Mouse (Mus musculus) MEL (cell line): ENCODE data around the gene Atf7ip. TPM values are rescaled to one million over a fixed set of nuclear protein-coding genes. Genes with fewer than 3 reads are reported as not detected.

Source experiments
- DNase-seq: peaks from one replicate; pipeline ENCODE4 v3.0.0; 2011; ENCODE audit warnings: low read depth, low spot score
- H3K27ac ChIP-seq: 2 replicates; pipeline ENCODE4 v1.5.1; 2012; ENCODE audit warnings: low read depth, mild to moderate bottlenecking, control low read depth, low read length, moderate library complexity; ENCODE audit not compliant: control insufficient read depth
- H3K27me3 ChIP-seq, 2 experiments: fragments of 150-350 bp in 1 of 2; sonication (generic) in 1 of 2; 2 replicates each; pipeline ENCODE4 v1.6.1; 2012; ENCODE audit warnings: low read length in 2 of 2, mild to moderate bottlenecking in 2 of 2, improper control_type of control experiment in 1 of 2, moderate library complexity in 1 of 2; ENCODE audit not compliant: insufficient read depth in 2 of 2, control insufficient read depth in 1 of 2
- H3K36me3 ChIP-seq, 2 experiments: 2 replicates each; pipeline ENCODE4 v1.6.1; 2012 to 2014; ENCODE audit warnings: low read length in 2 of 2, improper control_type of control experiment in 1 of 2, inconsistent platforms in 1 of 2, mild to moderate bottlenecking in 1 of 2; ENCODE audit not compliant: insufficient read depth in 2 of 2, control insufficient read depth in 1 of 2
- H3K4me1 ChIP-seq, 2 experiments: fragments of 150-350 bp in 1 of 2; sonication (generic) in 1 of 2; 2 replicates each; pipeline ENCODE4 v1.6.1; 2012; ENCODE audit warnings: low read length in 2 of 2, improper control_type of control experiment in 1 of 2, mild to moderate bottlenecking in 1 of 2; ENCODE audit not compliant: insufficient read depth in 2 of 2, control insufficient read depth in 1 of 2
- H3K4me3 ChIP-seq, 2 experiments: fragments of 150-350 bp in 1 of 2; sonication (generic) in 1 of 2; 2 replicates each; pipeline ENCODE4 v1.5.1; 2012; ENCODE audit warnings: low read depth in 2 of 2, low read length in 2 of 2, mild to moderate bottlenecking in 2 of 2, moderate library complexity in 2 of 2, control low read depth in 1 of 2, improper control_type of control experiment in 1 of 2; ENCODE audit not compliant: control insufficient read depth in 1 of 2, insufficient read depth in 1 of 2
- H3K79me2 ChIP-seq: 2 replicates; pipeline ENCODE4 v1.6.1; 2012; ENCODE audit warnings: mild to moderate bottlenecking, low read length, moderate library complexity; ENCODE audit not compliant: control insufficient read depth, poor library complexity, insufficient read depth
- H3K9ac ChIP-seq: 2 replicates; pipeline ENCODE4 v1.6.1; 2012; ENCODE audit warnings: low read depth, mild to moderate bottlenecking, control low read depth, low read length, moderate library complexity; ENCODE audit not compliant: control insufficient read depth, poor library complexity, severe bottlenecking
- H3K9me3 ChIP-seq: fragments of 150-350 bp; sonication (generic); replicated peaks from 2 replicates; pipeline ENCODE4 v1.6.1; 2012; ENCODE audit warnings: mild to moderate bottlenecking, low read length, improper control_type of control experiment, moderate library complexity; ENCODE audit not compliant: insufficient read depth
- BHLHE40 ChIP-seq: IDR thresholded peaks from 2 replicates; pipeline ENCODE4 v1.6.1; 2012; ENCODE audit warnings: low read depth, mild to moderate bottlenecking, inconsistent platforms, low read length, improper control_type of control experiment, borderline replicate concordance
- CHD1 ChIP-seq: IDR thresholded peaks from 2 replicates; pipeline ENCODE4 v1.6.1; 2012; ENCODE audit warnings: low read depth, mild to moderate bottlenecking, inconsistent platforms, low read length, improper control_type of control experiment
- CTCF ChIP-seq, 3 experiments: IDR thresholded peaks in 2 of 3; conservative IDR thresholded peaks in 1 of 3; 2 replicates each; pipeline ENCODE4 v1.5.1; 2011 to 2012; ENCODE audit warnings: low read length in 3 of 3, low read depth in 2 of 3, mild to moderate bottlenecking in 2 of 3, improper control_type of control experiment in 1 of 3, inconsistent platforms in 1 of 3, mixed read lengths in 1 of 3, moderate library complexity in 1 of 3; ENCODE audit not compliant: control insufficient read depth in 1 of 3, insufficient read depth in 1 of 3, poor library complexity in 1 of 3, severe bottlenecking in 1 of 3
- ELF1 ChIP-seq: IDR thresholded peaks from 2 replicates; pipeline ENCODE4 v1.6.1; 2014; ENCODE audit warnings: low read depth, mild to moderate bottlenecking, inconsistent platforms, low read length, improper control_type of control experiment, moderate library complexity
- EP300 ChIP-seq, 2 experiments: IDR thresholded peaks; 2 replicates each; pipeline ENCODE4 v1.6.1; 2011; ENCODE audit warnings: improper control_type of control experiment in 2 of 2, low read length in 2 of 2, low read depth in 1 of 2, mild to moderate bottlenecking in 1 of 2
- ETS1 ChIP-seq: IDR thresholded peaks from 2 replicates; pipeline ENCODE4 v1.6.1; 2012; ENCODE audit warnings: low read depth, mild to moderate bottlenecking, inconsistent platforms, low read length, improper control_type of control experiment, moderate library complexity
- GABPA ChIP-seq: IDR thresholded peaks from 2 replicates; pipeline ENCODE4 v1.6.1; 2012; ENCODE audit warnings: low read depth, mild to moderate bottlenecking, inconsistent platforms, low read length, improper control_type of control experiment, moderate library complexity
- GATA1 ChIP-seq: IDR thresholded peaks from 2 replicates; pipeline ENCODE4 v1.6.1; 2011; ENCODE audit warnings: low read depth, low read length, improper control_type of control experiment
- JUND ChIP-seq: IDR thresholded peaks from 2 replicates; pipeline ENCODE4 v1.6.1; 2011; ENCODE audit warnings: low read depth, mild to moderate bottlenecking, improper control_type of control experiment, low read length
- KAT2A ChIP-seq: conservative IDR thresholded peaks from 2 replicates; pipeline ENCODE4 v1.6.1; 2012; ENCODE audit warnings: low read depth, low read length, improper control_type of control experiment, inconsistent platforms
- MAFK ChIP-seq: IDR thresholded peaks from 2 replicates; pipeline ENCODE4 v1.6.1; 2011; ENCODE audit warnings: low read depth, mild to moderate bottlenecking, low read length, improper control_type of control experiment, borderline replicate concordance
- MAX ChIP-seq: IDR thresholded peaks from 2 replicates; pipeline ENCODE4 v1.6.1; 2011; ENCODE audit warnings: low read length, improper control_type of control experiment
- MAZ ChIP-seq: IDR thresholded peaks from 2 replicates; pipeline ENCODE4 v1.6.1; 2012; ENCODE audit warnings: low read depth, mild to moderate bottlenecking, inconsistent platforms, low read length, improper control_type of control experiment
- MEF2A ChIP-seq: IDR thresholded peaks from 2 replicates; pipeline ENCODE4 v1.6.1; 2014; ENCODE audit warnings: low read depth, mild to moderate bottlenecking, inconsistent platforms, low read length, improper control_type of control experiment; ENCODE audit not compliant: poor library complexity, insufficient replicate concordance, severe bottlenecking; ENCODE audit errors: extremely low read depth
- MXI1 ChIP-seq: IDR thresholded peaks from 2 replicates; pipeline ENCODE4 v1.6.1; 2011; ENCODE audit warnings: mild to moderate bottlenecking, low read depth, low read length, improper control_type of control experiment
- MYB ChIP-seq: IDR thresholded peaks from 2 replicates; pipeline ENCODE4 v1.6.1; 2011; ENCODE audit warnings: mild to moderate bottlenecking, low read depth, low read length, improper control_type of control experiment
- NELFE ChIP-seq: IDR thresholded peaks from 2 replicates; pipeline ENCODE4 v1.6.1; 2011; ENCODE audit warnings: low read depth, low read length, improper control_type of control experiment
- NRF1 ChIP-seq: IDR thresholded peaks from 2 replicates; pipeline ENCODE4 v1.6.1; 2014; ENCODE audit warnings: low read depth, mild to moderate bottlenecking, inconsistent platforms, low read length, improper control_type of control experiment, moderate library complexity; ENCODE audit not compliant: poor library complexity, insufficient read depth, severe bottlenecking
- POLR2A ChIP-seq, 2 experiments: IDR thresholded peaks; 2 replicates each; pipeline ENCODE4 v1.6.1; 2011 to 2012; ENCODE audit warnings: low read length in 2 of 2, mild to moderate bottlenecking in 2 of 2, control low read depth in 1 of 2, improper control_type of control experiment in 1 of 2, low read depth in 1 of 2, moderate library complexity in 1 of 2; ENCODE audit not compliant: control insufficient read depth in 1 of 2, insufficient read depth in 1 of 2, poor library complexity in 1 of 2
- POLR2AphosphoS5 ChIP-seq: IDR thresholded peaks from 2 replicates; pipeline ENCODE4 v1.6.1; 2012; ENCODE audit warnings: low read depth, borderline replicate concordance, mild to moderate bottlenecking, inconsistent platforms, low read length, moderate library complexity, mixed read lengths
- RCOR1 ChIP-seq: IDR thresholded peaks from 2 replicates; pipeline ENCODE4 v1.6.1; 2012; ENCODE audit warnings: low read depth, mild to moderate bottlenecking, inconsistent platforms, low read length, improper control_type of control experiment
- SIN3A ChIP-seq: IDR thresholded peaks from 2 replicates; pipeline ENCODE4 v1.6.1; 2012; ENCODE audit warnings: low read length, improper control_type of control experiment, inconsistent platforms
- SMC3 ChIP-seq: IDR thresholded peaks from 2 replicates; pipeline ENCODE4 v1.6.1; 2011; ENCODE audit warnings: low read depth, low read length, improper control_type of control experiment
- TAL1 ChIP-seq: IDR thresholded peaks from 2 replicates; pipeline ENCODE4 v1.6.1; 2012; ENCODE audit warnings: mild to moderate bottlenecking, inconsistent platforms, low read length, moderate library complexity, mixed read lengths
- TBP ChIP-seq: IDR thresholded peaks from 2 replicates; pipeline ENCODE4 v1.8.0; 2011; ENCODE audit warnings: low read depth, low read length, improper control_type of control experiment
- TCF12 ChIP-seq: IDR thresholded peaks from 2 replicates; pipeline ENCODE4 v1.6.1; 2014; ENCODE audit warnings: low read depth, mild to moderate bottlenecking, inconsistent platforms, low read length, improper control_type of control experiment, moderate library complexity
- USF1 ChIP-seq: IDR thresholded peaks from 2 replicates; pipeline ENCODE4 v1.6.1; 2014; ENCODE audit warnings: low read depth, mild to moderate bottlenecking, inconsistent platforms, low read length, improper control_type of control experiment, moderate library complexity
- USF2 ChIP-seq, 2 experiments: IDR thresholded peaks; 2 replicates each; pipeline ENCODE4 v1.6.1; 2011 to 2012; ENCODE audit warnings: improper control_type of control experiment in 2 of 2, low read length in 2 of 2, borderline replicate concordance in 1 of 2, inconsistent platforms in 1 of 2, low read depth in 1 of 2, mild to moderate bottlenecking in 1 of 2; ENCODE audit not compliant: insufficient read depth in 1 of 2
- ZC3H11A ChIP-seq: IDR thresholded peaks from 2 replicates; pipeline ENCODE4 v1.6.1; 2012; ENCODE audit warnings: low read depth, mild to moderate bottlenecking, inconsistent platforms, low read length, improper control_type of control experiment
- ZKSCAN1 ChIP-seq: IDR thresholded peaks from 2 replicates; pipeline ENCODE4 v1.6.1; 2012; ENCODE audit warnings: low read depth, mild to moderate bottlenecking, inconsistent platforms, low read length, improper control_type of control experiment, moderate library complexity
- ZNF384 ChIP-seq: IDR thresholded peaks from 2 replicates; pipeline ENCODE4 v1.6.1; 2012; ENCODE audit warnings: low read depth, mild to moderate bottlenecking, inconsistent platforms, low read length, improper control_type of control experiment
- polyA plus RNA-seq, 2 experiments: library from polyadenylated mRNA; stranded (reverse) in 1 of 2; unstranded in 1 of 2; fragments of >175 nt in 1 of 2; fragments of >200 nt in 1 of 2; gene quantifications; 2 replicates each; pipeline versions ENCODE4 v1.2.1 to v1.2.4; 2012; ENCODE audit warnings: low replicate concordance in 2 of 2, low read depth in 1 of 2; ENCODE audit not compliant: insufficient read length in 2 of 2, insufficient read depth in 1 of 2, missing spikeins in 1 of 2
- total RNA-seq: library from RNA; depleted of rRNA; stranded (reverse); fragments of 300-350 nt; gene quantifications from 2 replicates; pipeline ENCODE4 v1.2.3, GENCODE M21; 2012

Atf7ip gene
- total and polyA plus RNA-seq, 3 experiments: 7.3 to 56.1 (median 24.6) TPM

- TF ChIP-seq TCF12 (peak; percentile 90), BHLHE40 (peak; percentile 75; the same call in 1 of the 2 replicates), CTCF (IDR thresholded peaks at IDR 0.05 in 2 of 3, conservative IDR thresholded peaks at IDR 0.05 in 1 of 3; ENCODE audit: control insufficient read depth in 1 of 3, insufficient read depth in 1 of 3, low read depth in 2 of 3, low read length in 3 of 3, poor library complexity in 1 of 3, severe bottlenecking in 1 of 3) (no peak)
Measured at GRCm38 (mm10) chr6:136550596-136551304, 44.8 kb downstream of the Atf7ip start (continued).

- H3K9ac ChIP-seq: peak overlapping the region; percentile 17
- peak overlapping the region; percentile 24 to 47; a peak in 3 of 4 replicates for H3K4me3 ChIP-seq
- peak; percentile 74 for DNase-seq
- no peaks in the 10 kb centered on the region for H3K27me3 ChIP-seq
- H3K79me2 ChIP-seq: peaks cover 31% of the 10 kb centered on the region
- H3K36me3 ChIP-seq: peaks cover 0 to 42% of the 10 kb centered on the region in 2 experiments; a peak in 2 of 4 replicates
- H3K27ac ChIP-seq: peak overlapping the region; percentile 65
- TF ChIP-seq ETS1 (peak; percentile 91), TBP (no peak), ZKSCAN1 (peak; percentile 20; the same call in 1 of the 2 replicates), NRF1 (no peak), ZC3H11A (peak; percentile 19; the same call in 1 of the 2 replicates), USF1 (no peak), KAT2A (0 out of 2 replicates have a peak, but pooled peaks have one; percentile 22), JUND (no peak), RCOR1 (peak; percentile 84), SIN3A (no peak), POLR2A (IDR thresholded peaks at IDR 0.05; ENCODE audit: control insufficient read depth in 1 of 2, insufficient read depth in 1 of 2, low read depth in 1 of 2, low read length in 2 of 2, poor library complexity in 1 of 2) (no peak), ZNF384 (peak; percentile 31; the same call in 1 of the 2 replicates), MEF2A (no peak), MAFK (no peak; the same call in 1 of the 2 replicates), SMC3 (no peak), GATA1 (peak; percentile 90), MAZ (no peak), TCF12 (peak; percentile 91), USF2 (IDR thresholded peaks at IDR 0.05; ENCODE audit: borderline replicate concordance in 1 of 2, insufficient read depth in 1 of 2, low read depth in 1 of 2, low read length in 2 of 2) (no peak), EP300 (IDR thresholded peaks at IDR 0.05; ENCODE audit: low read depth in 1 of 2, low read length in 2 of 2) (peak; percentile 78 to 86), MXI1 (no peak; the same call in 1 of the 2 replicates), BHLHE40 (no peak), GABPA (no peak), MYB (0 out of 2 replicates have a peak, but pooled peaks have one; percentile 38), MAX (no peak; the same call in 1 of the 2 replicates), ELF1 (no peak), POLR2AphosphoS5 (no peak), NELFE (no peak), TAL1 (peak; percentile 71), CHD1 (peak; percentile 90)
- H3K4me1 ChIP-seq: peaks cover 29 to 40% of the 10 kb centered on the region in 2 experiments
- H3K9me3 ChIP-seq: no peaks in the 10 kb centered on the region
Measured at GRCm38 (mm10) chr6:136551550-136552109, 45.7 kb downstream of the Atf7ip start.
